In genomic region chr10:93728131-93728530, GRCm38 (mm10) we compare ENCODE assay signal across 16 mouse cellular contexts.
"Had no signal": no experiment of that assay in that cellular context is flagged by ENCODE, and none has a peak within 500 bp of the region (broad histone marks: within the 10 kb centered on the region; RNA-seq: fewer than 3 reads in every experiment).

No protein-coding gene starts in this region.

- ATAC-seq: midbrain, embryonic 15.5 days had no signal

- DNase-seq: kidney, adult 11 months; layer of hippocampus, adult 9-11 months; liver, embryonic 13.5 days; lung, adult 2 months; lung, postnatal 10 days; retina, postnatal 1 day; right cerebral cortex, postnatal 25 days; spleen, adult 18-20 months; thymus, postnatal 25 days had no signal

- H3K27ac ChIP-seq: kidney, postnatal 0 days; layer of hippocampus, adult 2 months; liver, embryonic 13.5 days; macrophage; midbrain, embryonic 12.5 days; midbrain, embryonic 15.5 days; neural tube, embryonic 13.5 days; stomach, embryonic 15.5 days had no signal

- H3K4me1 ChIP-seq: stomach, embryonic 15.5 days had no signal

- H3K4me3 ChIP-seq: layer of hippocampus, adult 2 months; liver, embryonic 13.5 days; midbrain, embryonic 12.5 days; midbrain, embryonic 15.5 days; neural tube, embryonic 13.5 days; stomach, embryonic 15.5 days had no signal

- H3K27me3 ChIP-seq: liver, embryonic 13.5 days; midbrain, embryonic 12.5 days; midbrain, embryonic 15.5 days; neural tube, embryonic 13.5 days; stomach, embryonic 15.5 days had no signal

- H3K36me3 ChIP-seq: liver, embryonic 13.5 days; midbrain, embryonic 12.5 days; midbrain, embryonic 15.5 days; neural tube, embryonic 13.5 days; stomach, embryonic 15.5 days had no signal
